Mouse (Mus musculus): Measurements from ENCODE around the gene Iqck. TPM values are rescaled to one million over a fixed set of nuclear protein-coding genes. Genes with fewer than 3 reads are reported as not detected.

Iqck gene
- total and polyA plus RNA-seq, 2 experiments from 2014 or later, result 0.67 TPM; not detected in 1

DNA sequence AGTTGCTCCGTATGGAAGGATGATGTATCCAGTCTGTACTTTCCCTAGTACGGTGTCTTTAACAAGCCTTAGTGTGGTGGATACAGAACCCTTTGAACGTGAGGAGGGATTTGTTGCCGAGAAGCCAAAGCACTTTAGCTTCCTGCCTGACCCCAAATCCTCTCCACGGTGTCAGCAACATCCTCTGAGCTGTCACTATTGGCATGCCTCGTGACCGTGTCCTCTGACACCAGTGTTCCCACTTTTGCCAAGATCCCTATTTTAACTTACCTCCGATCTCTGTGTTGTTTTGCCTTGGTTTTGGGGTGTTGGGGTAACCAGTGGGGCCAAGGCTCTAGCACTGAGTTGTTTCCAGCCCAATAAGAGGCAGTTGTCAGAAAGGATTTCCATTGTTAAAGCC, 115.9 kb downstream of the Iqck start:
- Histone ChIP-seq H3K9me3 (replicated peaks; ENCODE audit: control insufficient read depth, low read length) (no peaks in the 10 kb centered on the region), H3K4me3 (ENCODE audit: low read depth, low read length) (no peak overlapping the region), H3K36me3 (replicated peaks; ENCODE audit: control insufficient read depth, insufficient read depth, low read length) (peaks cover 33% of the 10 kb centered on the region), H3K4me2 (ENCODE audit: low read depth, low read length) (no peak overlapping the region), H3K4me1 (ENCODE audit: control insufficient read depth, insufficient read depth) (peaks cover 7% of the 10 kb centered on the region; the same call in 1 of the 2 replicates), H3K27ac (ENCODE audit: low read depth) (no peak overlapping the region), H3K27me3 (ENCODE audit: control insufficient read depth, insufficient read depth, low read length) (no peaks in the 10 kb centered on the region), H3K9ac (replicated peaks; ENCODE audit: low read depth, low read length) (no peak overlapping the region)
- no peak for DNase-seq (ENCODE audit: low spot score)
- 55% methylated on average over 8 of the region's 8 CpGs for WGBS
- no peak for TF ChIP-seq CTCF (IDR thresholded peaks at IDR 0.05; ENCODE audit: low read depth)
- TF ChIP-seq EP300 (IDR thresholded peaks at IDR 0.05; ENCODE audit: low read depth), result no peak
- ATAC-seq (ENCODE audit: insufficient read depth, low read depth), result no peak

DNA sequence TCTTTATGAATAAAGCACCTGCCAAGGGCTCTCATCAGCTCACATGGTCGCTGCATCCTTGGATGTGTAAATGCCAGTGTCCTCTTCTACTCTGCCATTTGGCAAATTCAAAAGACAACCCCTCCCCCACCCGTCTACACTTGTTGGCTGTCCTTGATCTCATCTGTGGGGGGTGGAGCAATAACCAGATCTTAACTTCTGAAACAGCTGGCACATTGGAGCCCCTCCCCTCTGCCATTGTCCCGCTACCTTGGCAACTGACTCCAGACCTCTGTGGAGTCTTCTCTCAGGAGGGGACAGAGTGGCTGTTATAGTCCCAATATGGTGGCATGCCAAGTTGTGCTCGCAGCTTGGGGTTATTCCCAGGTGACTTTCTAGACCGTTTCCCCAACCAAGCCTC, 116.8 kb downstream of the Iqck start:
- no peak for TF ChIP-seq EP300 (IDR thresholded peaks at IDR 0.05; ENCODE audit: low read depth)
- no peak for TF ChIP-seq CTCF (IDR thresholded peaks at IDR 0.05; ENCODE audit: low read depth)
- Histone ChIP-seq H3K36me3 (replicated peaks; ENCODE audit: control insufficient read depth, insufficient read depth, low read length) (peaks cover 33% of the 10 kb centered on the region), H3K4me3 (ENCODE audit: low read depth, low read length) (no peak overlapping the region), H3K9ac (replicated peaks; ENCODE audit: low read depth, low read length) (no peak overlapping the region), H3K9me3 (replicated peaks; ENCODE audit: control insufficient read depth, low read length) (no peaks in the 10 kb centered on the region), H3K4me1 (ENCODE audit: control insufficient read depth, insufficient read depth) (peaks cover 15% of the 10 kb centered on the region; the same call in 1 of the 2 replicates), H3K4me2 (ENCODE audit: low read depth, low read length) (no peak overlapping the region), H3K27me3 (ENCODE audit: control insufficient read depth, insufficient read depth, low read length) (no peaks in the 10 kb centered on the region), H3K27ac (ENCODE audit: low read depth) (no peak overlapping the region)
- 80% methylated on average over 5 of the region's 5 CpGs for WGBS
- ATAC-seq (ENCODE audit: insufficient read depth, low read depth) (no peak), DNase-seq (ENCODE audit: low spot score) (no peak)

GRCm38 (mm10) chr7:118973377-118973776, 117.8 kb downstream of the Iqck start:
- Histone ChIP-seq H3K9ac (replicated peaks; ENCODE audit: low read depth, low read length) (no peak overlapping the region), H3K27ac (ENCODE audit: low read depth) (no peak overlapping the region), H3K4me3 (ENCODE audit: low read depth, low read length) (no peak overlapping the region), H3K27me3 (ENCODE audit: control insufficient read depth, insufficient read depth, low read length) (no peaks in the 10 kb centered on the region), H3K4me1 (ENCODE audit: control insufficient read depth, insufficient read depth) (peaks cover 15% of the 10 kb centered on the region; the same call in 1 of the 2 replicates), H3K9me3 (replicated peaks; ENCODE audit: control insufficient read depth, low read length) (no peaks in the 10 kb centered on the region), H3K36me3 (replicated peaks; ENCODE audit: control insufficient read depth, insufficient read depth, low read length) (peaks cover 33% of the 10 kb centered on the region), H3K4me2 (ENCODE audit: low read depth, low read length) (no peak overlapping the region)
- TF ChIP-seq CTCF (IDR thresholded peaks at IDR 0.05; ENCODE audit: low read depth) (no peak), EP300 (IDR thresholded peaks at IDR 0.05; ENCODE audit: low read depth) (no peak)
- WGBS, result 88% methylated on average over 4 of the region's 4 CpGs
- DNase-seq (ENCODE audit: low spot score) (no peak), ATAC-seq (ENCODE audit: insufficient read depth, low read depth) (no peak)

GRCm38 (mm10) chr7:118975837-118976236, 120.3 kb downstream of the Iqck start:
- H3K9me3 ChIP-seq (replicated peaks; ENCODE audit: control insufficient read depth, low read length), result no peaks in the 10 kb centered on the region
- no peak for DNase-seq (ENCODE audit: low spot score)
- TF ChIP-seq CTCF (IDR thresholded peaks at IDR 0.05; ENCODE audit: low read depth) (no peak), EP300 (IDR thresholded peaks at IDR 0.05; ENCODE audit: low read depth) (no peak)
- H3K4me1 ChIP-seq (ENCODE audit: control insufficient read depth, insufficient read depth), result peaks cover 15% of the 10 kb centered on the region
- no peak for ATAC-seq (ENCODE audit: insufficient read depth, low read depth)
- H3K4me3 ChIP-seq (ENCODE audit: low read depth, low read length), result no peak overlapping the region
- H3K9ac ChIP-seq (replicated peaks; ENCODE audit: low read depth, low read length), result no peak overlapping the region
- no peak overlapping the region for H3K4me2 ChIP-seq (ENCODE audit: low read depth, low read length)
- H3K27me3 ChIP-seq (ENCODE audit: control insufficient read depth, insufficient read depth, low read length), result no peaks in the 10 kb centered on the region
- 35% methylated on average over 3 of the region's 3 CpGs for WGBS
- H3K36me3 ChIP-seq (replicated peaks; ENCODE audit: control insufficient read depth, insufficient read depth, low read length), result peaks cover 36% of the 10 kb centered on the region
- peak overlapping the region; percentile 36; the same call in 1 of the 2 replicates for H3K27ac ChIP-seq (ENCODE audit: low read depth)

DNA sequence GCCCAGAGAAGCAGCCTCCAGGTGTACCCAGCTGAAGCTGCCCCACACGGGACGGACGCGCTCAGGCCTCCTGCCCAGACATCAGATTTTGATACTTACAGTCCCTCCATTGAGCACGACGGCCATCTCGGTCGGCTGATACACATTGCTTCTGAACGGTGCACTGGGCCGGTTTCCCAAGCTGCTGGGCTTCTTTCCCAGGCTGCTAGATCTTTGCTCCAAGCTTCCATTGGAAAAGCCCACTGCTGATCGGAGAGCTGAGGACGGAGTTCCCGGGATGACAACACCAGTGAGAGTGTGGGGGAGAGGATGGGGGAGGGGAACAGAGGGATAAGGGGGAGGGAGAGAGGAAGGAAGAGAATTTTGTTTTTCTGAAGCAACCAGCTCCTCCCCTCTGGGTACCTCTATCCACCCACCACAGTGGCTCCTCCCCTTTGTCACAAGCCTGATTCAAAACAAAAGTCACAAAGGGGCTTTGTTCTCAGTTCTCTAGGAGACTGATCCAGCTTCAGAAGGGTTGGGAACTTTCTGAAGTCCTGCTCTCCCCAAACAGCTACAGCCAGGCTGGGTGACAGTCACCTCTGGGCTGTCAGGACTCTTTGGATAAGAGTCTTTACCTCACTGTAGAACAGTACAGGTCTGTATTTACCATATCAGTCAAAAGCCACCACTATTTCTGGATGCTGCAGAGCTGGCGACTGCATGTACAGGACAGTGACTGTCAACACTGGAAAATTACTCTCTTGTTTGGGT, 121.0 kb downstream of the Iqck start:
- Histone ChIP-seq H3K36me3 (replicated peaks; ENCODE audit: control insufficient read depth, insufficient read depth, low read length) (peaks cover 31% of the 10 kb centered on the region), H3K27ac (ENCODE audit: low read depth) (peak overlapping the region; percentile 36)
- peak; percentile 53 for ATAC-seq (ENCODE audit: insufficient read depth, low read depth)

More for the DNA sequence above, 121.0 kb downstream of the Iqck start:
- H3K9me3 ChIP-seq (replicated peaks; ENCODE audit: control insufficient read depth, low read length), result no peaks in the 10 kb centered on the region
- H3K4me3 ChIP-seq (ENCODE audit: low read depth, low read length), result no peak overlapping the region
- no peaks in the 10 kb centered on the region for H3K27me3 ChIP-seq (ENCODE audit: control insufficient read depth, insufficient read depth, low read length)
- H3K4me1 ChIP-seq (ENCODE audit: control insufficient read depth, insufficient read depth), result peaks cover 21% of the 10 kb centered on the region
- no peak overlapping the region for H3K9ac ChIP-seq (replicated peaks; ENCODE audit: low read depth, low read length)
- DNase-seq (ENCODE audit: low spot score), result peak; percentile 48
- TF ChIP-seq EP300 (IDR thresholded peaks at IDR 0.05; ENCODE audit: low read depth) (no peak), CTCF (IDR thresholded peaks at IDR 0.05; ENCODE audit: low read depth) (no peak)
- peak overlapping the region; percentile 13; the same call in 1 of the 2 replicates for H3K4me2 ChIP-seq (ENCODE audit: low read depth, low read length)
- 33% methylated on average over 14 of the region's 14 CpGs for WGBS

All from heart, postnatal 0 days (tissue).